Mouse (Mus musculus): Measurements from ENCODE around the gene Crnkl1. TPM values are rescaled to one million over a fixed set of nuclear protein-coding genes. Genes with fewer than 3 reads are reported as not detected.
A peak's percentile ranks its signal among the peaks of the same experiment; 100 is the strongest.

The Crnkl1 gene
- polyA plus RNA-seq, 1 experiment, result 35.8 TPM

DNA sequence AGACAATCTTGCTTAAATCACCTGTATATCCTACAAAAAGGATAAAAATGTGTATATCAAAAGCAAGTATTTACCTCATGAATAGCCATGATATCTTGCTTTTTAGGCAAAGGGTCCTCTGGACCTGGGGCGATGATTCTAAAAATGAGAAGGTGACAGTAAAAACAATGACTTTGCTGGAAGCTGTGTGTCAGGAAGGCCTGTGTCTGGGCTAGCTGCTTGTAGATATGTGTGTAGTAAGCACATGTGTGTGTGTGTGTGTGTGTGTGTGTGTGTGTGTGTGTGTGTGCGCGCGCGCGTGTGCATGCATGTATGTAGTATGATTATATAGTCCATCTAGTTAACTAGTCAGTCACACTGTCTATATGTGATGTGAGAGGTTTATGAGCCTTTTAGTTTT lies 41.1 kb downstream of the Crnkl1 start:
- Histone ChIP-seq H3K9me3 (replicated peaks; ENCODE audit: control insufficient read depth, insufficient read depth, low read length, poor library complexity, severe bottlenecking) (no peaks in the 10 kb centered on the region), H3K9ac (ENCODE audit: low read depth, poor library complexity, severe bottlenecking) (no peak overlapping the region), H3K4me3 (ENCODE audit: low read depth, low read length) (no peak overlapping the region), H3K4me1 (ENCODE audit: control insufficient read depth, insufficient read depth, low read length) (no peaks in the 10 kb centered on the region), H3K27ac (ENCODE audit: insufficient read depth, low read length) (no peak overlapping the region), H3K36me3 (ENCODE audit: control insufficient read depth, insufficient read depth, low read length, poor library complexity, severe bottlenecking) (no peaks in the 10 kb centered on the region), H3K27me3 (ENCODE audit: control insufficient read depth, insufficient read depth, low read length, poor library complexity, severe bottlenecking) (no peaks in the 10 kb centered on the region)
- no peak for TF ChIP-seq EP300 (IDR thresholded peaks at IDR 0.05; ENCODE audit: insufficient read depth, low read depth, low read length)
- no peak for TF ChIP-seq POLR2A (IDR thresholded peaks at IDR 0.05; ENCODE audit: insufficient read depth, low read length)
- no peak for TF ChIP-seq CTCF (IDR thresholded peaks at IDR 0.05; ENCODE audit: low read depth, low read length)

DNA sequence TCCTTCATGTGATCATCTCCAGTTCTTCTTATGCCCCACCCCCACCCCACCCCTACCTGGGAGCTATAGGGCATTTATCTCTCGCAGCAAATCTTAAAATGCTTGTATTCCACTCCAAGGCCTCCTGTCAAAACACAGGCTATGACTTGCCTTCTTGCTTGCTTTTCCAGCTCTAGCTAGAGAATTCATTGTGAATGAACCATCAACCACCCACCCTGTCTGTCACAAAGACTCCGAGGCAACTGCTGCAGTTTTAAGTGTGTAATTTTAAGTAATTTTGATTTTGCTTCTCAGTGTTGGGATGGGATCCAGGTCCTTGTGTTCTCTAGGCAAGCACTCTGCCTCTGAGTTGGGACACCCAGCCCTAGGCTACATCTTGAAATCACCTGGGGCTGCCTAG lies 44.2 kb downstream of the Crnkl1 start:
- TF ChIP-seq CTCF (IDR thresholded peaks at IDR 0.05; ENCODE audit: low read depth, low read length) (no peak), EP300 (IDR thresholded peaks at IDR 0.05; ENCODE audit: insufficient read depth, low read depth, low read length) (no peak)
- Histone ChIP-seq H3K9me3 (replicated peaks; ENCODE audit: control insufficient read depth, insufficient read depth, low read length, poor library complexity, severe bottlenecking) (no peaks in the 10 kb centered on the region), H3K4me3 (ENCODE audit: low read depth, low read length) (no peak overlapping the region)

DNA sequence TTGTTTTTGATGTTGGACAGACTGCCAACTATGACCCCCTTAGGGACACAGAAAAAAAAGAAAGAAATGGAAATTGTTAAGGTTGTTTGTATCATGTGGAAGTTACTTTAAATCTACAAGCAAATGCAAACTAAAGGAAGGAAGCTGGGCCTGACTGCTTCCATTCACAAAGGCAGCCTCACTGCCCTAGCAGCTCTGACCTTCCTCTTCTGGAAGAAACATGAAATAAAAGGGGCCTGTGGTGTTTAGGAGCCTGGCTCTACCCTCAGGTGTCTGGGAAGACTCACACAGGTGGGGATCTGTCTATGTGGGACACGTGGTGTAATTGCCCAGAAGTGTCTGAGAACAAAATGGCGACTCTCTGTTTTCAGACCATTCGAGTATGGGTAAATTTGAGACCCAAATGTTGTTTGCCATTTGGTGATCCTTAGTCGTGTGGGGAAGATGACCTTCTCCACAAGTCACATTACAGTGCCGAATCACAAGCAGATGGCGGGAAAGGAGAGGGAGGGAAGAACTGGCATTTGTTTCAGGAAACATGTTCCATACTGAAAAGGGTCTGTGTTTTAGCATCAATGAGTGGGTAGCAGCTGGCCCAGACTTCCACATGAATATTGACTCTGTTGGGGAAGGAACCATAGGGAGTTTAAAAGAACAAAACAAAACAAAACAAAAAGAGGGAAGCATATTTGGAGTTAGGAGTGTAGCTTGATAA lies 45.9 kb downstream of the Crnkl1 start:
- no peak for TF ChIP-seq EP300 (IDR thresholded peaks at IDR 0.05; ENCODE audit: insufficient read depth, low read depth, low read length)
- no peak for TF ChIP-seq CTCF (IDR thresholded peaks at IDR 0.05; ENCODE audit: low read depth, low read length)
- no peak for TF ChIP-seq POLR2A (IDR thresholded peaks at IDR 0.05; ENCODE audit: insufficient read depth, low read length)
- no peaks in the 10 kb centered on the region for H3K9me3 ChIP-seq (replicated peaks; ENCODE audit: control insufficient read depth, insufficient read depth, low read length, poor library complexity, severe bottlenecking)
- H3K27ac ChIP-seq (ENCODE audit: insufficient read depth, low read length), result no peak overlapping the region
- H3K36me3 ChIP-seq (ENCODE audit: control insufficient read depth, insufficient read depth, low read length, poor library complexity, severe bottlenecking), result no peaks in the 10 kb centered on the region
- H3K9ac ChIP-seq (ENCODE audit: low read depth, poor library complexity, severe bottlenecking), result no peak overlapping the region
- no peak overlapping the region for H3K4me3 ChIP-seq (ENCODE audit: low read depth, low read length)
- no peaks in the 10 kb centered on the region for H3K27me3 ChIP-seq (ENCODE audit: control insufficient read depth, insufficient read depth, low read length, poor library complexity, severe bottlenecking)
- H3K4me1 ChIP-seq (ENCODE audit: control insufficient read depth, insufficient read depth, low read length), result no peaks in the 10 kb centered on the region

More for the DNA sequence above, 44.2 kb downstream of the Crnkl1 start:
- Histone ChIP-seq H3K36me3 (ENCODE audit: control insufficient read depth, insufficient read depth, low read length, poor library complexity, severe bottlenecking) (no peaks in the 10 kb centered on the region), H3K4me1 (ENCODE audit: control insufficient read depth, insufficient read depth, low read length) (no peaks in the 10 kb centered on the region), H3K27ac (ENCODE audit: insufficient read depth, low read length) (no peak overlapping the region), H3K9ac (ENCODE audit: low read depth, poor library complexity, severe bottlenecking) (no peak overlapping the region), H3K27me3 (ENCODE audit: control insufficient read depth, insufficient read depth, low read length, poor library complexity, severe bottlenecking) (no peaks in the 10 kb centered on the region)

GRCm38 (mm10) chr2:145887937-145888765 lies 46.7 kb downstream of the Crnkl1 start:
- Histone ChIP-seq H3K9me3 (replicated peaks; ENCODE audit: control insufficient read depth, insufficient read depth, low read length, poor library complexity, severe bottlenecking) (no peaks in the 10 kb centered on the region), H3K4me1 (ENCODE audit: control insufficient read depth, insufficient read depth, low read length) (peaks cover 3% of the 10 kb centered on the region), H3K27me3 (ENCODE audit: control insufficient read depth, insufficient read depth, low read length, poor library complexity, severe bottlenecking) (no peaks in the 10 kb centered on the region), H3K27ac (ENCODE audit: insufficient read depth, low read length) (no peak overlapping the region), H3K36me3 (ENCODE audit: control insufficient read depth, insufficient read depth, low read length, poor library complexity, severe bottlenecking) (no peaks in the 10 kb centered on the region), H3K4me3 (ENCODE audit: low read depth, low read length) (no peak overlapping the region), H3K9ac (ENCODE audit: low read depth, poor library complexity, severe bottlenecking) (no peak overlapping the region)
- no peak for TF ChIP-seq EP300 (IDR thresholded peaks at IDR 0.05; ENCODE audit: insufficient read depth, low read depth, low read length)
- no peak for TF ChIP-seq CTCF (IDR thresholded peaks at IDR 0.05; ENCODE audit: low read depth, low read length)
- no peak for TF ChIP-seq POLR2A (IDR thresholded peaks at IDR 0.05; ENCODE audit: insufficient read depth, low read length)

- TF ChIP-seq POLR2A (IDR thresholded peaks at IDR 0.05; ENCODE audit: insufficient read depth, low read length) (no peak), EP300 (IDR thresholded peaks at IDR 0.05; ENCODE audit: insufficient read depth, low read depth, low read length) (no peak), CTCF (IDR thresholded peaks at IDR 0.05; ENCODE audit: low read depth, low read length) (no peak)
- Histone ChIP-seq H3K27me3 (ENCODE audit: control insufficient read depth, insufficient read depth, low read length, poor library complexity, severe bottlenecking) (no peaks in the 10 kb centered on the region), H3K27ac (ENCODE audit: insufficient read depth, low read length) (peak overlapping the region; percentile 44), H3K4me1 (ENCODE audit: control insufficient read depth, insufficient read depth, low read length) (peaks cover 4% of the 10 kb centered on the region), H3K9ac (ENCODE audit: low read depth, poor library complexity, severe bottlenecking) (no peak overlapping the region), H3K4me3 (ENCODE audit: low read depth, low read length) (peak overlapping the region; percentile 1; the same call in 1 of the 2 replicates), H3K36me3 (ENCODE audit: control insufficient read depth, insufficient read depth, low read length, poor library complexity, severe bottlenecking) (no peaks in the 10 kb centered on the region), H3K9me3 (replicated peaks; ENCODE audit: control insufficient read depth, insufficient read depth, low read length, poor library complexity, severe bottlenecking) (no peaks in the 10 kb centered on the region; the same call in 1 of the 2 replicates)
These were observed 49.7 kb downstream of the Crnkl1 start for GRCm38 (mm10) chr2:145884913-145885785.

Data from ES-Bruce4 (cell line).